Mouse (Mus musculus) midbrain, postnatal 0 days (tissue): ENCODE measurements around the gene Lamb3. TPM values are rescaled to one million over a fixed set of nuclear protein-coding genes. Genes with fewer than 3 reads are reported as not detected.

Source experiments
- ATAC-seq: fragments of 200-750 bp; cut with Nextera tagmentation; 2 replicates; pipeline ENCODE4 v1.8.0; 2017; ENCODE audit warnings: moderate number of reproducible peaks, mild to moderate bottlenecking, moderate TSS enrichment, moderate library complexity; ENCODE audit not compliant: low FRiP score
- DNase-seq: peaks from one replicate; pipeline ENCODE4 v3.0.0-alpha.2; 2015; ENCODE audit warnings: low spot score
- H3K27ac ChIP-seq: fragments of 300-500 bp; sonication (generic); 2 replicates; pipeline ENCODE4 v1.5.1; 2014; ENCODE audit warnings: low read depth, mild to moderate bottlenecking, low read length, mixed read lengths
- H3K27me3 ChIP-seq: fragments of 300-500 bp; sonication (generic); 2 replicates; pipeline ENCODE4 v1.6.1; 2014; ENCODE audit warnings: low read length, control low read depth, mixed read lengths; ENCODE audit not compliant: insufficient read depth
- H3K36me3 ChIP-seq: fragments of 300-500 bp; sonication (generic); 2 replicates; pipeline ENCODE4 v1.6.1; 2014; ENCODE audit warnings: low read length, control low read depth, mixed read lengths; ENCODE audit not compliant: insufficient read depth
- H3K4me1 ChIP-seq: fragments of 300-500 bp; sonication (generic); 2 replicates; pipeline ENCODE4 v1.6.1; 2014; ENCODE audit warnings: mild to moderate bottlenecking, control low read depth, antibody characterized with exemption, low read length, mixed read lengths; ENCODE audit not compliant: insufficient read depth
- H3K4me2 ChIP-seq: fragments of 300-500 bp; sonication (generic); 2 replicates; pipeline ENCODE4 v1.6.1; 2014; ENCODE audit warnings: low read depth, mild to moderate bottlenecking, low read length, mixed read lengths; ENCODE audit not compliant: poor library complexity, severe bottlenecking
- H3K4me3 ChIP-seq: fragments of 300-500 bp; sonication (generic); 2 replicates; pipeline ENCODE4 v1.5.1; 2014; ENCODE audit warnings: low read depth, mild to moderate bottlenecking, low read length, moderate library complexity
- H3K9ac ChIP-seq: fragments of 300-500 bp; sonication (generic); replicated peaks from 2 replicates; pipeline ENCODE4 v1.6.1; 2014; ENCODE audit warnings: mild to moderate bottlenecking, low read length, moderate library complexity, mixed read lengths; ENCODE audit not compliant: poor library complexity, severe bottlenecking
- H3K9me3 ChIP-seq: fragments of 300-500 bp; sonication (generic); 2 replicates; pipeline ENCODE4 v1.6.1; 2016; ENCODE audit warnings: low read length, control low read depth
- CTCF ChIP-seq: IDR thresholded peaks from 2 replicates; pipeline ENCODE4 v1.5.1; 2016; ENCODE audit warnings: antibody characterized with exemption, mild to moderate bottlenecking
- WGBS: fragments of 180-500 bp; shearing (Covaris S2); extraction: QIAGEN DNeasy Blood & Tissue Kit; methylation state at CpG from one replicate; pipeline ENCODE4 v1.1.7; 2014; 5-methylcytosine and 5-hydroxymethylcytosine counted together
- polyA plus RNA-seq: library from polyadenylated mRNA; unstranded; fragments of >200 nt; fragmentation: Nextera tagmentation; extraction: Ambion mirVana; gene quantifications from 2 replicates; pipeline ENCODE4 v1.2.1, GENCODE M21; 2015
- total RNA-seq: library from RNA; depleted of rRNA; stranded (reverse); fragments of >200 nt; gene quantifications from 2 replicates; pipeline ENCODE4 v1.2.3, GENCODE M21; 2014

Lamb3 gene
- total and polyA plus RNA-seq, 2 experiments from 2014 or later = 0.82 to 1.4 TPM

- H3K9me3 ChIP-seq = no peaks in the 10 kb centered on the region
- TF ChIP-seq CTCF = peak; percentile 69
- no peak overlapping the region for H3K27ac ChIP-seq
- 52% methylated on average over 2 of the region's 2 CpGs for WGBS
- H3K36me3 ChIP-seq = no peaks in the 10 kb centered on the region
- no peak overlapping the region for H3K9ac ChIP-seq
- H3K27me3 ChIP-seq = no peaks in the 10 kb centered on the region
- no peak overlapping the region for H3K4me2 ChIP-seq
- no peak overlapping the region for H3K4me3 ChIP-seq
- H3K4me1 ChIP-seq = no peaks in the 10 kb centered on the region
- no peak for DNase-seq
- no peak for ATAC-seq
Measured at GRCm38 (mm10) chr1:193208178-193208577, 679 bp downstream of the Lamb3 start.

GRCm38 (mm10) chr1:193211371-193211770 lies 3.9 kb downstream of the Lamb3 start:
- TF ChIP-seq CTCF = no peak
- Histone ChIP-seq H3K27ac (no peak overlapping the region), H3K36me3 (no peaks in the 10 kb centered on the region), H3K4me3 (no peak overlapping the region), H3K4me2 (no peak overlapping the region), H3K9ac (no peak overlapping the region), H3K27me3 (no peaks in the 10 kb centered on the region), H3K9me3 (no peaks in the 10 kb centered on the region), H3K4me1 (no peaks in the 10 kb centered on the region)
- ATAC-seq = no peak
- no peak for DNase-seq
- WGBS = 80% methylated on average over 5 of the region's 5 CpGs

- Histone ChIP-seq H3K9me3 (no peaks in the 10 kb centered on the region), H3K4me1 (no peaks in the 10 kb centered on the region), H3K4me3 (no peak overlapping the region), H3K36me3 (no peaks in the 10 kb centered on the region), H3K4me2 (no peak overlapping the region), H3K27me3 (no peaks in the 10 kb centered on the region), H3K27ac (no peak overlapping the region), H3K9ac (no peak overlapping the region)
- DNase-seq (no peak), ATAC-seq (no peak)
- no peak for TF ChIP-seq CTCF
- 77% methylated on average over 5 of the region's 5 CpGs for WGBS
Measured at GRCm38 (mm10) chr1:193214053-193214452, 6.6 kb downstream of the Lamb3 start.

- no peaks in the 10 kb centered on the region for H3K4me1 ChIP-seq
- DNase-seq = no peak
- no peaks in the 10 kb centered on the region for H3K27me3 ChIP-seq
- H3K36me3 ChIP-seq = no peaks in the 10 kb centered on the region
- no peaks in the 10 kb centered on the region for H3K9me3 ChIP-seq
- no peak overlapping the region for H3K4me3 ChIP-seq
- no peak overlapping the region for H3K4me2 ChIP-seq
- TF ChIP-seq CTCF = no peak
- no peak overlapping the region for H3K27ac ChIP-seq
- ATAC-seq = no peak
- WGBS = 79% methylated on average over 3 of the region's 3 CpGs
- H3K9ac ChIP-seq = no peak overlapping the region
Measured at GRCm38 (mm10) chr1:193216000-193216399, 8.5 kb downstream of the Lamb3 start.

- DNase-seq = no peak
- Histone ChIP-seq H3K36me3 (no peaks in the 10 kb centered on the region), H3K4me2 (no peak overlapping the region), H3K9ac (no peak overlapping the region), H3K27ac (no peak overlapping the region), H3K4me3 (no peak overlapping the region), H3K9me3 (no peaks in the 10 kb centered on the region), H3K4me1 (no peaks in the 10 kb centered on the region), H3K27me3 (no peaks in the 10 kb centered on the region)
- ATAC-seq = no peak
- WGBS = 76% methylated on average over 5 of the region's 5 CpGs
- no peak for TF ChIP-seq CTCF
Measured at GRCm38 (mm10) chr1:193220408-193220807, 12.9 kb downstream of the Lamb3 start.

GRCm38 (mm10) chr1:193225531-193225930 lies 18.0 kb downstream of the Lamb3 start:
- H3K4me2 ChIP-seq = no peak overlapping the region
- no peaks in the 10 kb centered on the region for H3K27me3 ChIP-seq
- no peak for ATAC-seq
- no peaks in the 10 kb centered on the region for H3K4me1 ChIP-seq
- no peaks in the 10 kb centered on the region for H3K36me3 ChIP-seq
- no peak overlapping the region for H3K27ac ChIP-seq
- no peak for TF ChIP-seq CTCF
- H3K9ac ChIP-seq = no peak overlapping the region
- DNase-seq = no peak
- 36% methylated on average over 3 of the region's 3 CpGs for WGBS
- H3K9me3 ChIP-seq = no peaks in the 10 kb centered on the region
- no peak overlapping the region for H3K4me3 ChIP-seq
